Mouse (Mus musculus) Patski (cell line): ENCODE data around the gene Dpp9. TPM values are rescaled to one million over a fixed set of nuclear protein-coding genes. Genes with fewer than 3 reads are reported as not detected.

Experiments
- ATAC-seq: fragments of 100-300 bp; one replicate; pipeline ENCODE4 v1.8.0; 2021
- CTCF ChIA-PET: fragments of 350-600 bp; sonication (Branson Sonifier 250); formaldehyde crosslinking; loops from one replicate; lab custom pipeline; 2022; ENCODE audit warnings: inconsistent platforms; lab: Charles Lee
- POLR2A ChIA-PET: fragments of 350-600 bp; sonication (Branson Sonifier 250); formaldehyde crosslinking; loops from one replicate; lab custom pipeline; 2022; ENCODE audit warnings: antibody characterized with exemption, inconsistent platforms; lab: Charles Lee
- DNase-seq: peaks from one replicate; pipeline ENCODE4 v3.0.0-alpha.2; 2011; ENCODE audit warnings: low read depth, low spot score
- H3K27me3 ChIP-seq: fragments of 371-371 bp; one replicate; pipeline ENCODE4 v1.5.1; 2021
- CTCF ChIP-seq: fragments of 100-300 bp; IDR thresholded peaks from one replicate; pipeline ENCODE4 v1.5.1; 2021
- in situ Hi-C: fragments of 300-500 bp; cut with MboI; formaldehyde crosslinking; loops from 3 replicates; pipeline ENCODE4 v1.11.1; 2018; ENCODE audit warnings: low pct_unique_long_range_greater_than_20kb, mixed read lengths
- polyA plus RNA-seq: library from polyadenylated mRNA; unstranded; gene quantifications from one replicate; pipeline ENCODE4 v1.2.3, GENCODE M21; 2021

The Dpp9 gene
- polyA plus RNA-seq, 1 experiment from 2014 or later: 58.5 TPM

DNA sequence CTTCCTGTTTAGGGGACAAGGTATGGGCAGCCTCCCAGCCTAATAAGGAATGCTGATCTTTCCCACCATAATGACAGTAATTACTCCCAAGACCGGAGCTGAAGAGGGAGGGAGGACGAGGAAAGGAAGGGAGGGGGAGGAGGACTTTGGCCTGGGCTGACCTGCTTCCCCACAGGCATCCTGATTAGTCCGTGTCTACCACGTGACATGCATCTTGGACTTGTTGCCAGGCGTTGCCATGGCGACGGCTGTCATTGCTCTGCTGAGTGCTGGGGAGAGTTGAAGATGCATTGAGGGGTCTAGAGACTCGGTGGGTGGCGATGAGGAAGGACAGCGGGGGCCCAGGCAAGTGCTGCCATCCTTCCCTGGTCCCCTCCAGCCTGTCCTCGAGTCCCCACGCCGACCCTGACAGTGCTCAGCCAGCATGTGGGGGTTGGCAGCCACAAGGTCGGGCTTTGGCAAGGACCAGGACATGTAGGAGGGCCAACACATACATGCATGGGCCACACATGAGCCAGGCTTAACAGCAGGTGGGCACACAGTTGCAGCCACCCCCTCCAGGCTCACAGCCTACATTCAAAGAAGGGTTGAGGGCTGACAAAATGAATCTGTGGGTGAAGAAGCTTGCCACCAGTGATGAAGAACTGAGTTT lies 15.2 kb upstream of the Dpp9 start:
- ATAC-seq (no peak), DNase-seq (no peak)
- no peak for TF ChIP-seq CTCF
- ChIA-PET POLR2A (interaction anchor here (0.7 kb wide), 1 partner anchor 42 kb away, joined by 3 read pairs; no protein-coding TSS in a partner anchor), CTCF (no interaction called here)
- peaks cover 8% of the 10 kb centered on the region for H3K27me3 ChIP-seq
- in situ Hi-C loops: no loop called here

DNA sequence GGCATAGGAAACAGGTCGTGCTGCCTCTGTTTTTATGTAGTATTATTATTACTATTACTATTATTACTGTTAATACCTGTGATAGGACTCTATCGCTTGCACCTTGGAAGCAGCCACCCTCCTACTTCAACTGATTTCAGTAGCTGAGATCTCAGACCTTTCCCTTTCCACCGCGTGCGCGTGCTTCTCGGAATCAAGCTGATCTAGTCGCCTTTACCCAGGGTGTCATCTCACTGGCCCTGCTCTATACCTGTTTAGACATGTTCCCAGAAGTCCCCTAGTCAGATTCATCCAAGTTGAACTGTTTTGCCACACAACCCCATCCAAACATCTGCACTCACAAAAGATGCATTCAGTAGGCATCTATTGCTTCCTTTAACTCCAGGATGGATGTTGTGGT lies 14.7 kb upstream of the Dpp9 start:
- CTCF ChIA-PET: no interaction called here
- in situ Hi-C loops: no loop called here

DNA sequence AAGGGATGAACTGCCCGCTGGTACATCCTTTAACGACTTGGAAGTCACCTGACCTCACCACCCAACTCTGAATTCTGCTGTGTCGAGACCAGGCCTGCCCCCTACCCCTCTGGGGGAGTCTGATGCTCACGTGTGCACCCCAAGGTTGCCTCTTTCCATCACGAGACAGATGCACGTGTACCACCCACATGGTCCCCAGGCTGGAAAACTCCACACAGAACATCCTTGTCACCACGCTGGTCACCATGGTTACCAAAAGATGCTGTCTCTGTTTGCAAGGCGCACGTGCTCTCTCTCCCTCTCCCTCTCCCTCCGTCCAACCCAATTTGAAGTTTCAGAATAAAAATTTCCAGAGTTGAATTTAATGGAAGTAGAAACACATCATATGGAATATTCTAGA lies 11.2 kb upstream of the Dpp9 start:
- no peak for ATAC-seq
- POLR2A ChIA-PET: no interaction called here
- TF ChIP-seq CTCF: no peak
- CTCF ChIA-PET: no interaction called here
- in situ Hi-C loops: no loop called here
- no peak for DNase-seq
- peaks cover 14% of the 10 kb centered on the region for H3K27me3 ChIP-seq

More for the DNA sequence above, 14.7 kb upstream of the Dpp9 start:
- ATAC-seq (no peak), DNase-seq (no peak)
- POLR2A ChIA-PET: interaction anchor here (0.7 kb wide), 1 partner anchor 41 kb away, joined by 3 read pairs; no protein-coding TSS in a partner anchor
- peaks cover 8% of the 10 kb centered on the region for H3K27me3 ChIP-seq
- TF ChIP-seq CTCF: no peak

DNA sequence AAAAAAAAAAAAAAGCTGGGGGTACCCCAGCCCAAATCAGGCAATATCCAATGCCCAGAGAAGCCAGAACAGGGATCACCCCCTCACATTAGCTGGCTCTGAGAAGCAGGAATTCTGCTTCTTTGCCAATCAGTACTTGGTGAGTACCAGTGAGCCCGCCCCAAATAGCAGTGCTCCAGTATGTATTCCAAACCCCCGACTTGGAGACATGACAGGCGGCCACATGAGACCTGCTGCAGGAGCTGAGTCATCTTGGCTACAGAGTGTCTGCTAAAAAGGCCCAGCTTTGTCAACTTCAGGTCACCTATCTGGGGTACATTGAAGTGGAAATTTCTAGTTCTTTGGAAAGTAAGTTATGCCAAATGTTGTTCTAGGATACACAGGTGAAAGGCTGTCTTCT lies 7.9 kb upstream of the Dpp9 start:
- ChIA-PET CTCF (interaction anchor here (0.9 kb wide), 1 partner anchor 29 kb away, joined by 5 read pairs; no protein-coding TSS in a partner anchor), POLR2A (no interaction called here)
- ATAC-seq (no peak), DNase-seq (no peak)
- in situ Hi-C loops: no loop called here
- no peak for TF ChIP-seq CTCF
- H3K27me3 ChIP-seq: peaks cover 11% of the 10 kb centered on the region

DNA sequence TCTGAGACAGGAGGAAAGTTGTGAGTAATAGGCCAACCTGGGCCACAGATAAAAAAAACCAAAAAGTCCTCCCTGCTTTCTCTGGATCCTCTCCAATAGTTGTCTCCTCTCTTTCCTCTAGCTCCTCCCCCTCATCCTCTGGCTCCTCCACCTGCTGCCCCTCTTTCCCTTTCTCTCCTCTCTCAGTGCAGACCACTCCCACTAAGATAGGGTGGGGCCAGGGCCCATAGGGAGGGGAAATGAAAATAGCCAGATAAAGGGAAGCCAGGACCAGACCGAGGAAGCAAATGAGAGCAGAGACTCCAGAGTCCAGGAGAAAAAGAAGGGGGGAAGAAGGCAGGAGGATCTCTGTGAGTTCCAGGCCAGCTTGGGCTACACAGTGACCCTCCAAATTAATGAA lies 6.2 kb upstream of the Dpp9 start:
- ATAC-seq: no peak
- H3K27me3 ChIP-seq: peaks cover 11% of the 10 kb centered on the region
- in situ Hi-C loops: no loop called here
- ChIA-PET CTCF (no interaction called here), POLR2A (no interaction called here)
- DNase-seq: no peak
- TF ChIP-seq CTCF: no peak

DNA sequence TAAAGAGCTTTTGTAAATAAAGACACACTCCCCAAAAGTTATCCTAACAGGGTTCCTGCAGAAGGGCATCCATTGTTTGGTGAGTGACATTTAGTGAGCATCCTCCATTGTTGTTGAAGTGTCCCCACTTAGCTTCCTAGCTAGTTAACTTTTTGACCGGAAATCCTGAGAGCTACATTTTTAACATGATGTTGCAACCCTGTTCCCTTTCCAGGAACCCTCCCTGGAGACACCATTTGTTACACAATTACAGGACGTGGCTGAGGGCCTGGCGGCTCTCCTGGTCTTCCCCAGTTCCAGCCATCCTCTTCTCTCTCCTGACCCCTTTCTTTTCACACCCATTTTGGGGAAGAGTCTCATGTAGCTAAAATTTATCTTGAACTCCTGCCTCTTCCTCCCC lies 1.1 kb upstream of the Dpp9 start:
- ATAC-seq: no peak
- H3K27me3 ChIP-seq: no peaks in the 10 kb centered on the region
- ChIA-PET CTCF (interaction anchor here (1.0 to 3.0 kb wide), 5 partner anchors 12 to 35 kb away, joined by 3 to 24 read pairs (median 4); partner anchors contain the start of gene Fem1a), POLR2A (interaction anchor here (1.1 to 3.1 kb wide), 3 partner anchors 13 to 36 kb away, joined by 3 to 26 read pairs (median 4); partner anchors contain the start of gene Fem1a)
- TF ChIP-seq CTCF: no peak
- in situ Hi-C loops: no loop called here
- no peak for DNase-seq

DNA sequence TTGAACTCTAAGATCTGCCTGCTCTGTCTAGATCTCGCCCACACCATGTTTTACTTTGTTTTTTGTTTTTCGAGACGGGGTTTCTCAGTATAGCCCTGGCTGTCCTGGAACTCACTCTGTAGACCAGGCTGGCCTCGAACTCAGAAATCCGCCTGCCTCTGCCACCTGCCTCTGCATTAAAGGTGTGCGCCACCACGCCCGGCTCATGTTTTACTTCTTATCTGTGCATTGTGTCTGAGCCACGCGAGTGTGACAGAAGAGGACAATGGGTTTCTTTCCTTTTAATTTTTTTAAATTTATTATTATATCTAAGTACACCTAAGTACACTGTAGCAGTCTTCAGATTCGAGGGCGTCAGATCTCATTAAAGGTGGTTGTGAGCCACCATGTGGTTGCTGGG lies 546 bp upstream of the Dpp9 start:
- CTCF ChIA-PET: interaction anchor here (0.8 to 3.0 kb wide), 8 partner anchors 11 to 36 kb away, joined by 3 to 24 read pairs (median 4); partner anchors contain the start of gene Fem1a
- DNase-seq (no peak), ATAC-seq (no peak)
- H3K27me3 ChIP-seq: no peaks in the 10 kb centered on the region
- POLR2A ChIA-PET: interaction anchor here (1.1 to 3.1 kb wide), 6 partner anchors 9 to 239 kb away, joined by 3 to 26 read pairs (median 3); partner anchors contain the start of gene Fem1a
- in situ Hi-C loops: no loop called here
- TF ChIP-seq CTCF: no peak

DNA sequence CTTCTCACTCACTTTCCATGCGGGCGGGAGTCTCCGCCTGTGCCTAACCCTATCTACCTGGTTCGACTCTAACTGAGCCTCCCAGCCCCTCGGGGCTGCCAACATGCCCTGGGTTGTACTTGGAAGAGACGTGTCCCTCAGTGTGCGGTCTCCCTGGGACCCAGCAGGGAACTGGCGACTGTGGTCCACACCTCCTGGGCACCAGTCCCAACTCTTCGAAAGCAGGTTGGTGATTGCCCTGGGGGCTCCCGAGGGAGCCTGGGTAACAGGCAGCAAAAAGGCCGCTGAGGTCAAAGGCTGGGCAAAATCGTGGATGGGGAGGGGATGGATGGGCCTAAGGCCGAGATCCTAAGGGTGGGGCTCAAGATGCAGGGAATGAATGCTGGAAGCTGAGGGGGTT lies 1.0 kb downstream of the Dpp9 start:
- no peaks in the 10 kb centered on the region for H3K27me3 ChIP-seq
- CTCF ChIA-PET: interaction anchor here (1.6 to 3.0 kb wide), 3 partner anchors 10 to 38 kb away, joined by 4 to 24 read pairs (median 7); partner anchors contain the start of gene Fem1a
- in situ Hi-C loops: no loop called here
- no peak for ATAC-seq
- no peak for TF ChIP-seq CTCF
- POLR2A ChIA-PET: interaction anchor here (0.7 to 3.1 kb wide), 5 partner anchors 8 to 35 kb away, joined by 3 to 26 read pairs (median 3); no protein-coding TSS in a partner anchor
- no peak for DNase-seq

DNA sequence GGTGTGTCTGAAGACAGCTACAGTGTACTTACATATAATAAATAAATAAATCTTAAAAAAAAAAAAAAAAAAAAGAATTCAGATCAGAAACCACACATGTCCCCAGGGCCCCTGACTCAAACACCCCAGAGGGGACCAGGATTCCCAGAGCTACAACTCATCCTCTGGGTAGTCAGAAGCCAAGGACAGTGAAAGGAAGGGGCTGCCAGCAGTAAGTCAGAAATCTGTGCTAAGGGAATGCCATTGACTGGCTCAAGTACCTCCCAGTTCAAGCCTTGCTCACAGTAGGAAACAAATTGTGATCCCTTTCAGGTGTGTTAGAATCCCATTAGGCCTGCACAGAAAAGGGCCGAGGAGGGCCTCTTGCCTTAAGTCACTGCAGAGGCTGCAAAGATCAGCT lies 4.5 kb downstream of the Dpp9 start:
- no peak for ATAC-seq
- ChIA-PET CTCF (no interaction called here), POLR2A (no interaction called here)
- no peak for DNase-seq
- no peaks in the 10 kb centered on the region for H3K27me3 ChIP-seq
- TF ChIP-seq CTCF: no peak
- in situ Hi-C loops: no loop called here

DNA sequence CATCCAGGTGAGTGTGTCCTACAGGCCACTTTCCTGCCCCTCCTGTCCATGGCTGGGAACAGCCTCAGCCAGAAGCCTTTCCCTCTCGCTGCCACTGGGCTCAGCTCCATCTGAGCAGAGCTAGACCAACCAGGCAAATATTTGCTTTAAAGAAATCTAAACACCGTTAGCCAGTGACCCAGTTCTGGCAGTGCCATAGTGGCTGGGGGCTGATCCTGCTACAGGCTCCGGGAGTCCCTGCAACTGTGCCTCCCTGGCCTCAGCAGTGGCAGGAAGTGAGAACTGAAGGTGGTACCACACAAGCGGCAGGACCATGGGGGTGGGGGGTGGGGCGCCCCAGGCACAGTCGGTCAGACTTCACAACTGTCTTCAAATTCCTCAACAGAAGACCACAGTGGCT lies 6.0 kb downstream of the Dpp9 start:
- TF ChIP-seq CTCF: no peak
- CTCF ChIA-PET: no interaction called here
- in situ Hi-C loops: no loop called here

DNA sequence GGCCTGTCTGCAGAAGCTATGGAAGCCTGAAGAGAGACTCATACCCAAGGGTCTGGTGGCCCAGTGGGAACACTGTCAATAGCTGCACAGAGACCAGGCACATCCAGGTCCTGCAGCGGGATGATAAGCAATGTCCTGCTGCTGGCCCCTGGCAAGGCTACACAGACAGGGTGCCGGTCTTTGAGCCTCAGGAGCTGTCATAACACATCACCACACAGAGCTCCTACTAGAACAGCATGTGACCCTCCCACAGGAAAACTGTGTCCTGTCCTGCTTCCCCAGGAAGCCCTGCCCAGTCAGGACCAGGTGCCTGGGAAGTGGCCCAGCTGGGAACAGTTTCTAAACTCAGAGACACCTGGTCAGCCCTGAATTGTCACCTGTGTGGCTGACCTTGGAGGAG lies 7.6 kb downstream of the Dpp9 start:
- no peaks in the 10 kb centered on the region for H3K27me3 ChIP-seq
- in situ Hi-C loops: no loop called here
- DNase-seq: no peak
- CTCF ChIA-PET: interaction anchor here (1.0 to 1.5 kb wide), 2 partner anchors 9 to 44 kb away, joined by 4 to 5 read pairs; no protein-coding TSS in a partner anchor
- POLR2A ChIA-PET: no interaction called here
- TF ChIP-seq CTCF: no peak
- ATAC-seq: no peak

More for the DNA sequence above, 6.0 kb downstream of the Dpp9 start:
- ATAC-seq (no peak), DNase-seq (no peak)
- POLR2A ChIA-PET: no interaction called here
- no peaks in the 10 kb centered on the region for H3K27me3 ChIP-seq
